Mouse (Mus musculus) forebrain, embryonic 14.5 days (tissue): ENCODE data around the gene Eml1. TPM values are rescaled to one million over a fixed set of nuclear protein-coding genes. Genes with fewer than 3 reads are reported as not detected.

Source experiments
- ATAC-seq: fragments of 200-750 bp; cut with Nextera tagmentation; 2 replicates; pipeline ENCODE4 v1.8.0; 2017; ENCODE audit warnings: mild to moderate bottlenecking, moderate library complexity
- DNase-seq: peaks from one replicate; pipeline ENCODE4 v3.0.0-alpha.2; 2015; ENCODE audit warnings: low spot score
- H3K27ac ChIP-seq: fragments of 300-500 bp; sonication (generic); 2 replicates; pipeline ENCODE4 v1.5.1; 2014; ENCODE audit warnings: low read depth, mild to moderate bottlenecking, control low read depth, low read length, moderate library complexity
- H3K27me3 ChIP-seq: fragments of 300-500 bp; sonication (generic); replicated peaks from 2 replicates; pipeline ENCODE4 v1.6.1; 2014; ENCODE audit warnings: low read length, control low read depth, mixed read lengths; ENCODE audit not compliant: control insufficient read depth, insufficient read depth
- H3K36me3 ChIP-seq: fragments of 300-500 bp; sonication (generic); 2 replicates; pipeline ENCODE4 v1.6.1; 2014; ENCODE audit warnings: low read length, control low read depth; ENCODE audit not compliant: control insufficient read depth, insufficient read depth
- H3K4me1 ChIP-seq: fragments of 300-500 bp; sonication (generic); 2 replicates; pipeline ENCODE4 v1.6.1; 2014; ENCODE audit warnings: antibody characterized with exemption, low read length, control low read depth; ENCODE audit not compliant: control insufficient read depth, insufficient read depth
- H3K4me2 ChIP-seq: fragments of 300-500 bp; sonication (generic); 2 replicates; pipeline ENCODE4 v1.6.1; 2014; ENCODE audit warnings: mild to moderate bottlenecking, control low read depth, low read length
- H3K4me3 ChIP-seq: fragments of 300-500 bp; sonication (generic); 2 replicates; pipeline ENCODE4 v1.5.1; 2014; ENCODE audit warnings: low read depth, low read length, control low read depth
- H3K9ac ChIP-seq: fragments of 300-500 bp; sonication (generic); 2 replicates; pipeline ENCODE4 v1.6.1; 2014; ENCODE audit warnings: mild to moderate bottlenecking, low read length, control low read depth, moderate library complexity
- H3K9me3 ChIP-seq: fragments of 300-500 bp; sonication (generic); replicated peaks from 2 replicates; pipeline ENCODE4 v1.6.1; 2016; ENCODE audit warnings: low read length, control low read depth, mixed read lengths; ENCODE audit not compliant: control insufficient read depth
- WGBS: fragments of 180-500 bp; shearing (Covaris S2); extraction: QIAGEN DNeasy Blood & Tissue Kit; methylation state at CpG from one replicate; pipeline ENCODE4 v1.1.7; 2014; 5-methylcytosine and 5-hydroxymethylcytosine counted together
- polyA plus RNA-seq: library from polyadenylated mRNA; unstranded; fragments of >200 nt; fragmentation: Nextera tagmentation; extraction: Ambion mirVana; gene quantifications from 2 replicates; pipeline ENCODE4 v1.2.1, GENCODE M21; 2014

Eml1 gene
- polyA plus RNA-seq, 1 experiment from 2014 or later: 52.2 TPM

- ATAC-seq: no peak
- no peaks in the 10 kb centered on the region for H3K4me1 ChIP-seq
- H3K4me2 ChIP-seq: no peak overlapping the region
- H3K27ac ChIP-seq: no peak overlapping the region
- no peak for DNase-seq
- peaks cover 15% of the 10 kb centered on the region for H3K36me3 ChIP-seq
- no peak overlapping the region for H3K4me3 ChIP-seq
- no peaks in the 10 kb centered on the region for H3K9me3 ChIP-seq
- 75% methylated on average over 7 of the region's 7 CpGs for WGBS
- H3K27me3 ChIP-seq: no peaks in the 10 kb centered on the region
- H3K9ac ChIP-seq: no peak overlapping the region
Observed at GRCm38 (mm10) chr12:108510571-108510970, 139.8 kb downstream of the Eml1 start.

GRCm38 (mm10) chr12:108511009-108511408 lies 140.3 kb downstream of the Eml1 start:
- H3K9me3 ChIP-seq: no peaks in the 10 kb centered on the region
- H3K27ac ChIP-seq: no peak overlapping the region
- H3K27me3 ChIP-seq: no peaks in the 10 kb centered on the region
- peak; percentile 84 for DNase-seq
- WGBS: 8% methylated on average over 3 of the region's 3 CpGs
- H3K36me3 ChIP-seq: peaks cover 17% of the 10 kb centered on the region
- no peak overlapping the region for H3K4me2 ChIP-seq
- H3K4me3 ChIP-seq: no peak overlapping the region
- ATAC-seq: no peak
- H3K4me1 ChIP-seq: no peaks in the 10 kb centered on the region
- H3K9ac ChIP-seq: no peak overlapping the region

GRCm38 (mm10) chr12:108515464-108515863 lies 144.7 kb downstream of the Eml1 start:
- Histone ChIP-seq H3K4me1 (no peaks in the 10 kb centered on the region), H3K4me3 (no peak overlapping the region), H3K4me2 (no peak overlapping the region), H3K9ac (no peak overlapping the region), H3K9me3 (no peaks in the 10 kb centered on the region), H3K36me3 (peaks cover 46% of the 10 kb centered on the region), H3K27ac (no peak overlapping the region), H3K27me3 (no peaks in the 10 kb centered on the region)
- no peak for DNase-seq
- WGBS: 94% methylated on average over 12 of the region's 12 CpGs
- ATAC-seq: no peak

GRCm38 (mm10) chr12:108519374-108519773 lies 148.6 kb downstream of the Eml1 start:
- Histone ChIP-seq H3K27ac (no peak overlapping the region), H3K9me3 (no peaks in the 10 kb centered on the region), H3K4me1 (no peaks in the 10 kb centered on the region), H3K4me3 (no peak overlapping the region), H3K9ac (no peak overlapping the region), H3K27me3 (no peaks in the 10 kb centered on the region), H3K4me2 (no peak overlapping the region), H3K36me3 (peaks cover 53% of the 10 kb centered on the region)
- DNase-seq: no peak
- WGBS: 72% methylated on average over 8 of the region's 8 CpGs
- ATAC-seq: no peak

- no peaks in the 10 kb centered on the region for H3K4me1 ChIP-seq
- H3K36me3 ChIP-seq: peaks cover 36% of the 10 kb centered on the region
- H3K27me3 ChIP-seq: no peaks in the 10 kb centered on the region
- no peak overlapping the region for H3K4me2 ChIP-seq
- H3K9me3 ChIP-seq: no peaks in the 10 kb centered on the region
- ATAC-seq (peak; percentile 63), DNase-seq (peak; percentile 74)
- no peak overlapping the region for H3K4me3 ChIP-seq
- no peak overlapping the region for H3K27ac ChIP-seq
- no peak overlapping the region for H3K9ac ChIP-seq
- 50% methylated on average over 8 of the region's 8 CpGs for WGBS
Observed at GRCm38 (mm10) chr12:108529214-108529613, 158.5 kb downstream of the Eml1 start.

GRCm38 (mm10) chr12:108534484-108534883 lies 163.7 kb downstream of the Eml1 start:
- no peak for ATAC-seq
- H3K4me3 ChIP-seq: no peak overlapping the region
- no peaks in the 10 kb centered on the region for H3K27me3 ChIP-seq
- no peak overlapping the region for H3K4me2 ChIP-seq
- H3K4me1 ChIP-seq: no peaks in the 10 kb centered on the region
- H3K9ac ChIP-seq: no peak overlapping the region
- WGBS: 95% methylated on average over 11 of the region's 11 CpGs
- no peak for DNase-seq
- H3K27ac ChIP-seq: no peak overlapping the region
- H3K9me3 ChIP-seq: no peaks in the 10 kb centered on the region
- peaks cover 46% of the 10 kb centered on the region for H3K36me3 ChIP-seq

GRCm38 (mm10) chr12:108536461-108536860 lies 165.7 kb downstream of the Eml1 start:
- H3K36me3 ChIP-seq: peaks cover 32% of the 10 kb centered on the region
- no peak for ATAC-seq
- no peak for DNase-seq
- no peaks in the 10 kb centered on the region for H3K4me1 ChIP-seq
- H3K4me2 ChIP-seq: no peak overlapping the region
- 74% methylated on average over 10 of the region's 10 CpGs for WGBS
- H3K27me3 ChIP-seq: no peaks in the 10 kb centered on the region
- no peak overlapping the region for H3K27ac ChIP-seq
- no peak overlapping the region for H3K4me3 ChIP-seq
- no peaks in the 10 kb centered on the region for H3K9me3 ChIP-seq
- no peak overlapping the region for H3K9ac ChIP-seq

GRCm38 (mm10) chr12:108541088-108541487 lies 170.3 kb downstream of the Eml1 start:
- Histone ChIP-seq H3K9me3 (no peaks in the 10 kb centered on the region), H3K9ac (no peak overlapping the region), H3K27me3 (no peaks in the 10 kb centered on the region), H3K4me2 (no peak overlapping the region), H3K36me3 (peaks cover 21% of the 10 kb centered on the region), H3K4me3 (no peak overlapping the region), H3K27ac (no peak overlapping the region), H3K4me1 (peaks cover 1% of the 10 kb centered on the region; the same call in 1 of the 2 replicates)
- DNase-seq: peak; percentile 79
- WGBS: 29% methylated on average over 6 of the region's 6 CpGs
- ATAC-seq: peak; percentile 50

GRCm38 (mm10) chr12:108546508-108547153 lies 175.9 kb downstream of the Eml1 start:
- 14% methylated on average over 10 of the region's 10 CpGs for WGBS
- H3K27ac ChIP-seq: peak overlapping the region; percentile 67
- H3K4me1 ChIP-seq: peaks cover 11% of the 10 kb centered on the region
- no peaks in the 10 kb centered on the region for H3K9me3 ChIP-seq
- DNase-seq: peak; percentile 77
- no peaks in the 10 kb centered on the region for H3K36me3 ChIP-seq
- no peak overlapping the region for H3K4me3 ChIP-seq
- peak; percentile 84 for ATAC-seq
- H3K4me2 ChIP-seq: no peak overlapping the region
- no peaks in the 10 kb centered on the region for H3K27me3 ChIP-seq
- H3K9ac ChIP-seq: no peak overlapping the region
